Mouse (Mus musculus) embryonic facial prominence, embryonic 12.5 days (tissue): ENCODE measurements around the gene Epx. TPM values are rescaled to one million over a fixed set of nuclear protein-coding genes. Genes with fewer than 3 reads are reported as not detected.
A peak's percentile ranks its signal among the peaks of the same experiment; 100 is the strongest.
"Not testable (repeated sequence)": the region's sequence is repeated elsewhere in the genome, so short reads cannot be mapped to it uniquely, and the experiment has no call there.

Experiments
- ATAC-seq: fragments of 200-750 bp; cut with Nextera tagmentation; 2 replicates; pipeline ENCODE4 v1.8.0; 2017; ENCODE audit not compliant: insufficient number of reproducible peaks, insufficient read depth, low FRiP score, low TSS enrichment
- H3K27ac ChIP-seq: fragments of 300-500 bp; sonication (generic); 2 replicates; pipeline ENCODE4 v1.5.1; 2016; ENCODE audit warnings: mild to moderate bottlenecking
- H3K27me3 ChIP-seq: fragments of 300-500 bp; sonication (generic); 2 replicates; pipeline ENCODE4 v1.6.1; 2016; ENCODE audit warnings: mild to moderate bottlenecking, moderate library complexity
- H3K36me3 ChIP-seq: fragments of 300-500 bp; sonication (generic); 2 replicates; pipeline ENCODE4 v1.6.1; 2016; ENCODE audit warnings: mild to moderate bottlenecking
- H3K4me1 ChIP-seq: fragments of 300-500 bp; sonication (generic); 2 replicates; pipeline ENCODE4 v1.6.1; 2016
- H3K4me2 ChIP-seq: fragments of 300-500 bp; sonication (generic); replicated peaks from 2 replicates; pipeline ENCODE4 v1.6.1; 2016; ENCODE audit warnings: mild to moderate bottlenecking, moderate library complexity
- H3K4me3 ChIP-seq: fragments of 300-500 bp; sonication (generic); 2 replicates; pipeline ENCODE4 v1.5.1; 2016; ENCODE audit warnings: mild to moderate bottlenecking
- H3K9ac ChIP-seq: fragments of 300-500 bp; sonication (generic); 2 replicates; pipeline ENCODE4 v1.6.1; 2016; ENCODE audit warnings: mild to moderate bottlenecking, moderate library complexity
- H3K9me3 ChIP-seq: fragments of 300-500 bp; sonication (generic); 2 replicates; pipeline ENCODE4 v1.6.1; 2016; ENCODE audit warnings: mild to moderate bottlenecking, moderate library complexity
- WGBS: fragments of 180-500 bp; shearing (Covaris S2); methylation state at CpG from one replicate; pipeline ENCODE4 v1.1.7; 2016; 5-methylcytosine and 5-hydroxymethylcytosine counted together
- polyA plus RNA-seq: library from polyadenylated mRNA; unstranded; fragments of >200 nt; fragmentation: Nextera tagmentation; extraction: Ambion mirVana; gene quantifications from 2 replicates; pipeline ENCODE4 v1.2.1, GENCODE M21; 2016

The Epx gene
- polyA plus RNA-seq, 1 experiment from 2014 or later = not detected

DNA sequence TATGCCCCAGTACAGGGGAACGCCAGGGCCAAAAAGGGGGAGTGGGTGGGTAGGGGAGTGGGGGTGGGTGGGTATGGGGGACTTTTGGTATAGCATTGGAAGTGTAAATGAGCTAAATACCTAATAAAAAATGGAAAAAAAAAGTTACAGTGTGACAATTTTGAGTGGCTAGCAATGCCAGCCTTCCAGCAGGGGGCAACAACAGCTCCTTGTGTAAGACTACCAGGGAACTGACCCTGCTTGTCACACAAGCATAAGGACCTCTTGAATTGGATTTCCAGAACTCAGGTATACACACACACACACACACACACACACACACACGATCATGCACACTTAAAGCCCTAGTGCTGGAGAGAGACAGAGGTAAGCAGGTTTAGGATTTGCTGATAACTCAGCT is 8.4 kb downstream of the Epx start:
- H3K4me3 ChIP-seq, H3K9ac ChIP-seq, H3K27ac ChIP-seq, H3K9me3 ChIP-seq, H3K4me1 ChIP-seq, H3K4me2 ChIP-seq, H3K27me3 ChIP-seq, ATAC-seq: not testable (repeated sequence)
- H3K36me3 ChIP-seq = peaks cover 18% of the 10 kb centered on the region
- WGBS = 90% methylated on average over 1 of the region's 2 CpGs

DNA sequence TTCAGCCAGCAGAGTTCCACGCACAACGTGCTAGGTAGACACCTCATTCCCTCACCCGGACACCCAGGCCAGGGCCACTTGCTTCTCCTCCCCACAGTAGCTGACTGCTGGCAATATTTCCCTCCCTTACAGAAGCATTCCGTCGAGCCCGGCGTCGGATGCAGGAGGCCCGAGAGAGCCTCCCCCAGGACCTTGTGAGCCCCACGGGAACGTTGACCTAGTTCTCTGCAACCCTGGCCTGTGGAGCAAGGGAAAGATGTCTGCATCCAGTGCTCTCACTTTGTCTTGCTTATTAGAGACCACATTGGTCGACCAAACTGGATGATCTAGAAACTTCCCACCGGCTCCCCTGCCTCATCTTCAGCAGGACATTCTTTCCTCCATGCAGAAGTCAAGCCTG is 12.5 kb downstream of the Epx start:
- ATAC-seq = no peak
- H3K36me3 ChIP-seq = peaks cover 34% of the 10 kb centered on the region
- 90% methylated on average over 13 of the region's 13 CpGs for WGBS

DNA sequence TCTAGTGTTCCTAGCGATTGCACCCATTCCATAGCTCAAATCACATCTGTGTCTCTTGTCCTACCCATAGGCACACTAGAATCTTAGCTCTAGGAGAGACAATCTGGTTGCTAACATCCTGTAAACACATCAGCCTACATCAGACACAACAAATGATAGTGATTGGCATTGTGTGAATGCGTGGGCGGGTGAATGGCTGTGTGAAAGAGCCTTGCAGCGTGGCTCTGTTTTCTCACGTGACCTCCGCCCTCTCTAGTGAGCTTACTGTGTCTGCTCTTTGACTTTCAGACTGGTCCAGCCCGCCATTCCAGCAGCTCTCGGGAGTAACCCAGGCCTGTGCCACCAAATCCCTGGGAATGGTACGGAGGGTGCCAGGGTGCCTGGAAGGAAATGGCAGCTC is 14.9 kb downstream of the Epx start:
- no peak for ATAC-seq
- Histone ChIP-seq H3K9ac (no peak overlapping the region), H3K27ac (no peak overlapping the region), H3K4me2 (no peak overlapping the region), H3K4me1 (no peaks in the 10 kb centered on the region), H3K36me3 (peaks cover 46% of the 10 kb centered on the region), H3K9me3 (no peaks in the 10 kb centered on the region), H3K4me3 (no peak overlapping the region), H3K27me3 (no peaks in the 10 kb centered on the region)
- WGBS = 83% methylated on average over 9 of the region's 9 CpGs

More for the DNA sequence above, 12.5 kb downstream of the Epx start:
- no peaks in the 10 kb centered on the region for H3K9me3 ChIP-seq
- H3K27me3 ChIP-seq = no peaks in the 10 kb centered on the region
- no peaks in the 10 kb centered on the region for H3K4me1 ChIP-seq
- no peak overlapping the region for H3K27ac ChIP-seq
- H3K9ac ChIP-seq = no peak overlapping the region
- no peak overlapping the region for H3K4me2 ChIP-seq
- H3K4me3 ChIP-seq = no peak overlapping the region

DNA sequence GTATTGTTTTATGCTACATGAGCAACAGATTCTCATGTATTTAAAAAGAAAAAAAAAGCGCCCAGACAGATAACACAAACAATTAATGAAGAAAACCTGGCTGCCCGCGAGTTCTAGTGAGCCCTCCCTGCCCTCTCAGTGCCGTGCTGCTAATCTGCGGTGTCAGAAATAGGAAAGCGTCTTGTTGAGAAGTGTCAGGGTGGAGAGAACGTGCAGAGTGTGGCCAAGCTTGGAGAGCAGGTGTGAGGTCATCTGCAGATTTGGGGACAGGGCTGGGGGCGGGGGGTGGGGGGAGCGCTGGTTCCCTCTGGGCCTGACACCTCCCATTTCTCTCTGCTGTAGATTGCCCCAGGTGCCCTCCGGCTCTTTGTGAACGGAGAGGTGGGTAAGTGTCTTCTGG is 16.1 kb downstream of the Epx start:
- Histone ChIP-seq H3K9me3 (no peaks in the 10 kb centered on the region), H3K4me2 (no peak overlapping the region), H3K9ac (no peak overlapping the region), H3K4me3 (no peak overlapping the region), H3K4me1 (no peaks in the 10 kb centered on the region), H3K27me3 (no peaks in the 10 kb centered on the region), H3K27ac (no peak overlapping the region), H3K36me3 (peaks cover 46% of the 10 kb centered on the region)
- WGBS = 89% methylated on average over 11 of the region's 11 CpGs
- no peak for ATAC-seq

DNA sequence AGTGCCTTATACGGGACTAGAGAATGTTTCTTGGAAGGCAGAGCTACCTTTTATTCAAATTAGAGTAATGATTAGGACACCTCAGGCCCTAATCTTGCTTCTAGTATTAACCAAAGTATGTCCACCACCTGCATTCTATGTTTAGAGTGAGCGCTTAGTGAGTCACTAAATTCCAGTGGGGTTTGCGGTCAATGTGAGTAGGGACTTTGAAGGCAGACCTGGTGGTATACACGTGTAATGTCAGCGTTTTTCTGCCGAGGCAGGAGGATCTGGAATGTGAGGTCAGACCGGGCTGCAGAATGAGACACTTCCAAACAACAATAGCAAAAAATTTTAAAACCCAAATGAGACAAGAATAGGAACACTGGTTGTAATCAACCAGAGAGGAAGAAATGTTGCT is 20.8 kb downstream of the Epx start:
- peaks cover 5% of the 10 kb centered on the region; the same call in 1 of the 2 replicates for H3K4me1 ChIP-seq
- H3K9me3 ChIP-seq = no peaks in the 10 kb centered on the region
- no peak overlapping the region for H3K27ac ChIP-seq
- H3K9ac ChIP-seq = no peak overlapping the region
- 89% methylated on average over 7 of the region's 7 CpGs for WGBS
- ATAC-seq = no peak
- no peak overlapping the region for H3K4me3 ChIP-seq
- no peaks in the 10 kb centered on the region for H3K27me3 ChIP-seq
- peaks cover 13% of the 10 kb centered on the region; the same call in 1 of the 2 replicates for H3K36me3 ChIP-seq
- H3K4me2 ChIP-seq = no peak overlapping the region

DNA sequence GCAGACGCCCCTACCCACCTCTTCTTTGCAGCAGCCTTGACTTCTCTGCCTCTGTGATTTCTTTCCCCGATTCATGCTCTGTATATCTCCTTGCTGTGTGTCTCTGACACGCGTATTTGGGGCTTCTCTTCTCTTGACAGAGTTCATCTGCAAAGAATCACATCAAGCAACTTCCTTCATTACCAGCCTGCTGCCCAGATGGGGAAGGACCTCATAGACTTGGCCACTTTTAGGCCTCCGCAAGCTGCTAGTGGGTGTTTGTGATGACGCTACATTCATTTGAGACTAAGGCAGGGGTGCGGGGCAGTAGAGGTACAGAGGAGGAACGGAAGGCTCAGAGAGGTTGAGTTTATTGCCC is 21.8 kb downstream of the Epx start:
- Histone ChIP-seq H3K4me1 (peaks cover 5% of the 10 kb centered on the region; the same call in 1 of the 2 replicates), H3K27me3 (no peaks in the 10 kb centered on the region), H3K4me2 (peak overlapping the region; percentile 70), H3K27ac (peak overlapping the region; percentile 47), H3K9ac (peak overlapping the region; percentile 52), H3K36me3 (peaks cover 13% of the 10 kb centered on the region; the same call in 1 of the 2 replicates), H3K9me3 (no peaks in the 10 kb centered on the region), H3K4me3 (peak overlapping the region; percentile 59)
- ATAC-seq = no peak
- 39% methylated on average over 8 of the region's 8 CpGs for WGBS

DNA sequence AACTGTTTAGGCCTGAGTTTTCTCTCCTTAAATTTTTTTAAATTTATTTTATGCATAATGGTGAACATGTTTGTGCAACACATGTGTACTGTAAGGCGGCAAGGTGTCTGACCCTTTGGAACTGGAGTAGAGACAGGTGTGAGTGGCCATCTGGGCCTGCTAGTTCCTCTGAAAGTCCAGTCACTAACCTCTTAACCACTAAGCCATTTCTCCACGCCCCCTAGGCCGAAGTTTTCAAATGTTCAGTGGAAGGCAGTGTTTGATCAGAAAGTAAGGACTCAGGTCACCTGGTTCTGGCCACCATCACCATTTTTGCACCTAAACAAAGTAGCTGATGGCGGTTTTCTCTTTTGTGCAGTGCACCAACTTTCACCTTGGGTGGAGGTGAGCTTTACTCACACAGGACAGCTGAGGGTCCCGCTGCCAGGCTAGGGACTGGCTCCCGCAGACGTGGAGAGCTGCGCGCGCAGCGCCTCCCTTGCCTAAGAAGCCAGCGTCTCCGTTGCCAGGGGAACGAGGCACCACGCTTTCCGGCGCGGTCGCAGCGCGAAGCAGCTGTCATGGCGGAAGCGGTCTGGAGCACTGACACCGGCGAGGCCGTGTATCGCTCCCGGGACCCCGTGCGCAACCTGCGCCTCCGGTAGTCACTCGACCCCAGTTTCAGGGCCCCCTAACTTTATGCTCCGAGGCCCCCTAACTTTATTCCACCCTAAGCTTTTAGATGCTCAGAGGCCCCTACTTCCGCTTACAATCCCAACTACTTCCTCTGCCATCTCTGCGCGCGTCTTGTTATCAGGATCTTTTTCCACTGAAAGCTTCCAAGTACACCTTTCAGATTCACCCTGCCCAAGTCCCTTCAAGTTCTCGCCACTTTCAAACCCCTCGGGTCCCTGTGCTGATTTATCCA is 22.4 kb downstream of the Epx start, which contains the start of gene Mks1:
Gene Mks1 (plus strand): TSS at position 526 of the 907 bp plus-strand sequence.
- Histone ChIP-seq H3K36me3 (peaks cover 13% of the 10 kb centered on the region; the same call in 1 of the 2 replicates), H3K27ac (peak within 1 kb of the TSS; percentile 47)
- WGBS = 5% methylated on average over 40 of the region's 40 CpGs

DNA sequence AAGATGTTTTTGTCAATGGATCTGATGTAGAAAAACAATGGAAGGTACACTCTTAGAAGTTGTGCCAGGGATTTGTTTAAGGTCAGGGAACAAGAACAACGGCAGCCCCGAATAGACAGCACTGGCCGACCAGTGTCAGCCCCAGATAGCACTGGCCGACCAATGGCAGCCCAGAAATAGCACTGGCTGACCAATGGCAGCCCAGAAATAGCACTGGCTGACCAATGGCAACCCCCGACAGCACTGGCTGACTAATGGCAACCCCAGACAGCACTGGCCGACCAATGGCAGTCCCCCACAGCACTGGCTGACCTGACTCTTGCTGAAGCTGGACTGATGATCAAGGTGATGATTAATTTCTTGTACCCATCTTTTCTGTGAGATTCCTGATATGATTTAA is 27.5 kb downstream of the Epx start:
- Histone ChIP-seq H3K4me2 (no peak overlapping the region), H3K9ac (no peak overlapping the region), H3K4me1 (no peaks in the 10 kb centered on the region), H3K27me3 (no peaks in the 10 kb centered on the region), H3K36me3 (no peaks in the 10 kb centered on the region), H3K27ac (no peak overlapping the region), H3K4me3 (no peak overlapping the region), H3K9me3 (no peaks in the 10 kb centered on the region)
- ATAC-seq = no peak
- 70% methylated on average over 6 of the region's 6 CpGs for WGBS

More for the DNA sequence above, 22.4 kb downstream of the Epx start, which contains the start of gene Mks1:
- no peaks in the 10 kb centered on the region for H3K9me3 ChIP-seq
- peak within 1 kb of the TSS; percentile 52 for H3K9ac ChIP-seq
- ATAC-seq = peak; percentile 85
- H3K4me2 ChIP-seq = peak within 1 kb of the TSS; percentile 70
- H3K27me3 ChIP-seq = no peaks in the 10 kb centered on the region
- H3K4me1 ChIP-seq = peaks cover 5% of the 10 kb centered on the region; the same call in 1 of the 2 replicates
- H3K4me3 ChIP-seq = peak within 1 kb of the TSS; percentile 59

DNA sequence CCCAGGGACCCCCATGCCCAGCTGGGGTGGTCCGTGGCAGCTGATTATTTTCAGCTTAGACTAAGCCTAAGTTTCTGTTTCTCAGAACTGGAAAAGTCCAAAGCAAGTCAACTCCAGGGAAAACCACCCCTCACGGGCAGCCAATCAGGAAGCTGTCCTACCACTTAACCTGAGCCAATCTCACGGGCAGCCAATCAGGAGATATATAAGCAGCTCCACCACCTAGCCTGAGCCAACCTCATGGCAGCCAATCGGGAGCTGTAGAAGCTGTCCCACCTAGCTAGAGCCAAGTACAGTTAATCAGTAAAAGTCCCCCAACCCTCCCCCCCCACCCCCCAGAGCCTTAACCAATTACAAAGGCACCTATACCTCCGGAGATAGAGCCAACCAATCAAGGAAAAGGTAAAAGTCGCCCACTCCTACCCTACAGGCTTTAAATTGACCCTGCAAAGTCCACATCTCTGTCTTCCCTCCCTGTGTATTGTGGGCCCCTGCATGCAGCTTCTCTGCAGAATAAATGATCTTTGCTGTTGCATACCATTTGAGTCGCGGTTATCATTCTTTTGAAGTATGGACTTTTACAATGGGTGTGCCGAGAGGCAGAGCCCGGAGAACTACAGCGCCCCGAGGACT is 28.3 kb downstream of the Epx start:
- 87% methylated on average over 12 of the region's 12 CpGs for WGBS
- no peak overlapping the region for H3K4me3 ChIP-seq

DNA sequence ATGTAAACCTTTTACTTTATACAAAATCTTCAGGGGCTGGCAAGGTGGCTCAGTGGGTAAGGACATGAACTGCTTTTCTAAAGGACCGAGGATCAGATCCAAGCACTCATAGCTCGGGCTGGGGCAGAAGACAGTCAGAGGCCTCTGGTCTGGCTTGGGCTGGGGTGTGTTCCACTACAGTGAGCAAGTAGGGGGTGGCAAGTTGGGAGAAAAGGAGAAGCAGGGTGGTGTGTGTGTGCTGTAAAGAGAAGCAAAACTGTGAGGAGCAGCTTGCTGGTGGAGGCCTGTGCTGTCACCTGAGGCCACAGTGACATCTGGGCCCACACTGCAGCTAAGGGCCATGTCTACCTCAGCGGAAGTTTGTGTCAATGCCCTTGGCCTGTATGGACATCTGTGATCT is 33.9 kb downstream of the Epx start:
- ATAC-seq = no peak
- Histone ChIP-seq H3K9me3 (no peaks in the 10 kb centered on the region), H3K4me3 (no peak overlapping the region), H3K9ac (no peak overlapping the region), H3K36me3 (no peaks in the 10 kb centered on the region), H3K4me2 (no peak overlapping the region), H3K27me3 (no peaks in the 10 kb centered on the region), H3K27ac (no peak overlapping the region), H3K4me1 (no peaks in the 10 kb centered on the region)
- 77% methylated on average over 3 of the region's 3 CpGs for WGBS

More for the DNA sequence above, 28.3 kb downstream of the Epx start:
- no peak overlapping the region for H3K9ac ChIP-seq
- H3K9me3 ChIP-seq = no peaks in the 10 kb centered on the region
- H3K27me3 ChIP-seq = no peaks in the 10 kb centered on the region
- H3K4me2 ChIP-seq = no peak overlapping the region
- ATAC-seq = no peak
- no peaks in the 10 kb centered on the region for H3K4me1 ChIP-seq
- no peak overlapping the region for H3K27ac ChIP-seq
- no peaks in the 10 kb centered on the region for H3K36me3 ChIP-seq

DNA sequence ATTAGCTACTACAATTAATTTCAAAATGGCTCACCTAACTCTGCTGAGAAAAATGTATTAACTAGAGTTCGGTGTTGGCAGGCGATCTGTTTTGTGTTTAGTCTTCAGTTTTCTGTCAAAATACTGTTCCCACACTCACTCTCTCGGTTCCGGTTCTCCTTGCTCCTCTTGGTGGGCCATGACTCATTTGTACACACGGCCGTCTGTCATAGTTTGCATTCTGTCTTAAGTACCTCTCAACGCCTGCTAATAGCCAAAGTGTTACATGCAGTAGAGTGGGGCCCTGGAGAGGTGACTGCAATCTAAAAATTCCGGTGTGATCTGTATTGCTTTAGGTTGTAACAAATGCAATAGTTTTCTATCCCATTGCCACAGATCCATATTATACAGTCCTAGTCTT is 34.7 kb downstream of the Epx start:
- WGBS = 78% methylated on average over 8 of the region's 8 CpGs
- ATAC-seq = no peak

More for the DNA sequence above, 34.7 kb downstream of the Epx start:
- no peaks in the 10 kb centered on the region for H3K36me3 ChIP-seq
- no peak overlapping the region for H3K27ac ChIP-seq
- H3K4me2 ChIP-seq = no peak overlapping the region
- H3K4me3 ChIP-seq = no peak overlapping the region
- H3K4me1 ChIP-seq = no peaks in the 10 kb centered on the region
- no peak overlapping the region for H3K9ac ChIP-seq
- no peaks in the 10 kb centered on the region for H3K9me3 ChIP-seq
- no peaks in the 10 kb centered on the region for H3K27me3 ChIP-seq
